Mouse (Mus musculus): ENCODE data around the gene Eif2d.
A peak's percentile ranks its signal among the peaks of the same experiment; 100 is the strongest.

The Eif2d gene

GRCm38 (mm10) chr1:131184253-131184955 lies 31.4 kb downstream of the Eif2d start:
- DNase-seq (ENCODE audit: extremely low spot score, low spot score), result no peak

GRCm38 (mm10) chr1:131184956-131185660 lies 32.1 kb downstream of the Eif2d start:
- DNase-seq (ENCODE audit: extremely low spot score, low spot score), result no peak

GRCm38 (mm10) chr1:131185821-131186506 lies 33.0 kb downstream of the Eif2d start:
- no peak for DNase-seq (ENCODE audit: extremely low spot score, low spot score)

GRCm38 (mm10) chr1:131186995-131187394 lies 34.0 kb downstream of the Eif2d start:
- no peak for DNase-seq (ENCODE audit: extremely low spot score, low spot score)

GRCm38 (mm10) chr1:131187856-131188255 lies 34.9 kb downstream of the Eif2d start:
- DNase-seq (ENCODE audit: extremely low spot score, low spot score), result no peak

- no peak for DNase-seq (ENCODE audit: extremely low spot score, low spot score)
Observed at GRCm38 (mm10) chr1:131188655-131189054, 35.7 kb downstream of the Eif2d start.

- DNase-seq (ENCODE audit: extremely low spot score, low spot score), result no peak
Observed at GRCm38 (mm10) chr1:131193746-131194145, 40.8 kb downstream of the Eif2d start.

- DNase-seq (ENCODE audit: extremely low spot score, low spot score), result no peak
Observed at GRCm38 (mm10) chr1:131195653-131196052, 42.7 kb downstream of the Eif2d start.

GRCm38 (mm10) chr1:131196107-131196506 lies 43.1 kb downstream of the Eif2d start:
- no peak for DNase-seq (ENCODE audit: extremely low spot score, low spot score)

- DNase-seq (ENCODE audit: extremely low spot score, low spot score), result no peak
Observed at GRCm38 (mm10) chr1:131198417-131198960, 45.5 kb downstream of the Eif2d start.

- DNase-seq (ENCODE audit: extremely low spot score, low spot score), result no peak
Observed at GRCm38 (mm10) chr1:131199118-131199821, 46.3 kb downstream of the Eif2d start.

- no peak for DNase-seq (ENCODE audit: extremely low spot score, low spot score)
Observed at GRCm38 (mm10) chr1:131199976-131200375, 47.0 kb downstream of the Eif2d start.

- DNase-seq (ENCODE audit: extremely low spot score, low spot score), result no peak
Observed at GRCm38 (mm10) chr1:131200588-131200987, 47.6 kb downstream of the Eif2d start.

GRCm38 (mm10) chr1:131201391-131201790 lies 48.4 kb downstream of the Eif2d start:
- DNase-seq (ENCODE audit: extremely low spot score, low spot score), result no peak

GRCm38 (mm10) chr1:131204461-131204860 lies 51.5 kb downstream of the Eif2d start:
- DNase-seq (ENCODE audit: extremely low spot score, low spot score), result no peak

GRCm38 (mm10) chr1:131206342-131206741 lies 53.4 kb downstream of the Eif2d start:
- DNase-seq (ENCODE audit: extremely low spot score, low spot score), result no peak

GRCm38 (mm10) chr1:131207531-131207930 lies 54.5 kb downstream of the Eif2d start:
- DNase-seq (ENCODE audit: extremely low spot score, low spot score), result peak; percentile 57

GRCm38 (mm10) chr1:131208081-131208480 lies 55.1 kb downstream of the Eif2d start:
- DNase-seq (ENCODE audit: extremely low spot score, low spot score), result no peak

- DNase-seq (ENCODE audit: extremely low spot score, low spot score), result no peak
Observed at GRCm38 (mm10) chr1:131208800-131209199, 55.8 kb downstream of the Eif2d start.

GRCm38 (mm10) chr1:131209971-131210426 lies 57.0 kb downstream of the Eif2d start:
- no peak for DNase-seq (ENCODE audit: extremely low spot score, low spot score)

GRCm38 (mm10) chr1:131211655-131212054 lies 58.7 kb downstream of the Eif2d start:
- DNase-seq (ENCODE audit: extremely low spot score, low spot score), result no peak

Measured in neural tube, embryonic 10.5 days (tissue).